Mouse (Mus musculus) CD8-positive naive resting alpha-beta T cell, adult 2 months (primary cell): ENCODE results near the gene Adh7.

Source experiments
- DNase-seq, 2 experiments: peaks; one replicate each; pipeline ENCODE4 v3.0.0; 2022; ENCODE audit warnings: low read depth in 2 of 2, low spot score in 2 of 2

Adh7 gene

GRCm38 (mm10) chr3:138217631-138218264 is at the start of gene Adh7:
Gene Adh7 (plus strand): TSS chr3:138217760.
- DNase-seq = no peak

- DNase-seq = no peak
These were observed 44.3 kb upstream of the Adh7 start for GRCm38 (mm10) chr3:138173291-138173690.

GRCm38 (mm10) chr3:138175551-138175950 is 42.0 kb upstream of the Adh7 start:
- no peak for DNase-seq

- DNase-seq = no peak
These were observed 35.5 kb upstream of the Adh7 start for GRCm38 (mm10) chr3:138182019-138182418.

GRCm38 (mm10) chr3:138183371-138183770 is 34.2 kb upstream of the Adh7 start:
- DNase-seq = no peak

GRCm38 (mm10) chr3:138185290-138185689 is 32.3 kb upstream of the Adh7 start:
- DNase-seq = no peak

GRCm38 (mm10) chr3:138185995-138186930 is 31.3 kb upstream of the Adh7 start:
- no peak for DNase-seq

GRCm38 (mm10) chr3:138192260-138192659 is 25.3 kb upstream of the Adh7 start:
- DNase-seq = no peak

- DNase-seq = no peak
These were observed 23.8 kb upstream of the Adh7 start, which contains the start of gene 4930579F01Rik for GRCm38 (mm10) chr3:138193683-138194302. Gene 4930579F01Rik (minus strand): TSS chr3:138193825.

- DNase-seq = no peak
These were observed 20.5 kb upstream of the Adh7 start for GRCm38 (mm10) chr3:138197093-138197492.

- no peak for DNase-seq
These were observed 20.0 kb upstream of the Adh7 start for GRCm38 (mm10) chr3:138197556-138197955.

GRCm38 (mm10) chr3:138197973-138198721 is 19.4 kb upstream of the Adh7 start:
- DNase-seq = peak; percentile 60 to 67

GRCm38 (mm10) chr3:138198722-138199068 is 18.9 kb upstream of the Adh7 start:
- no peak for DNase-seq

- DNase-seq = no peak
These were observed 8.7 kb upstream of the Adh7 start for GRCm38 (mm10) chr3:138208821-138209220.

- DNase-seq = no peak
These were observed 7.0 kb upstream of the Adh7 start for GRCm38 (mm10) chr3:138210432-138211075.

GRCm38 (mm10) chr3:138212431-138212951 is 5.1 kb upstream of the Adh7 start:
- DNase-seq = no peak

GRCm38 (mm10) chr3:138215395-138215989 is 2.1 kb upstream of the Adh7 start:
- no peak for DNase-seq

GRCm38 (mm10) chr3:138216091-138216490 is 1.5 kb upstream of the Adh7 start:
- DNase-seq = no peak

GRCm38 (mm10) chr3:138221116-138221515 is 3.6 kb downstream of the Adh7 start:
- DNase-seq = no peak

- DNase-seq = no peak
These were observed 5.0 kb downstream of the Adh7 start for GRCm38 (mm10) chr3:138222511-138222910.
